Mouse (Mus musculus) v-Abl transformed pro-B cells (cell line): Measurements from ENCODE around the gene Sphk1.

Source experiments
- in situ Hi-C, 2 experiments: fragments of 400-800 bp; cut with MboI; formaldehyde crosslinking; loops; one replicate each; pipeline ENCODE4 v1.15.1; 2025; ENCODE audit not compliant: unreplicated experiment in 2 of 2

The Sphk1 gene

DNA sequence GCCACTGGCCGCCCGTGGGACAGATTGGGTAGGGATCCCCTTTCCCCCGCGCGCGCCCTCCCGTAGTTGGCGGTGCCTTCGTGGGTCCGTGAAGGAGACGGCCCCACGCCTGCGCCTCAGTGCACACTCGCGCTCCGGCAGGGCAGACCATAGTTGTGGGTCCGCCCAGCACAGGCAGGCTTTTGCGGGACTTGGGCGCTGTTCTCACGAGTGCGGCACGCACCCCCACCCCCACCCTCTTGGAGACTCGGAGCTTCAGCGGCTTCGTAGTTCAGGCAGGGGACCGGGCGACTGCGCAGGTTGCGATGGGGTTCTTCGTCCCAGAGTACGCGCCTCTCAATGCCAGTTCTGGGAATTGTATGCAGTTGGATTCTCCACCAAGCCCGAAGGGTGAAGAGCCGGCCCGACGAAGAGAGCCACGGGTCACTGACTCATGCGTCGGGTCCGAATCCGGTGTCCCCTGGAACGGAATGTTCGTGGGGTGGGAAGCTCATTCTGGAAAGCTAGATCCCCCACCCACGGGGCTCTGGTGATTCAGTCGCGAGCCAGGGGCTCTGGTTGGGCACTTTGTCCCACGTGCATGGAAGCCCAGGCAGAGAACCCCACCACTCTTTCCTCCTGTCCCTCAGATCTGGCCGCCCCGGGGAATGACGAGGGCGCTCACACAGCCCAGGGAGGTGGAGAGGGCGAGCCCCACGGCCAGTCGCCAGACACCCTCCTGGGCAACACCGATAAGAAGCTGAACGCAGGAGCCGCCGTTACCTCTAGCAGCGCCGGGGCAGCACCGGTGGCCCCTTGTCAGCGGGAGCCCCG is 2.8 kb downstream of the Sphk1 start:
- in situ Hi-C loops: no loop called here

DNA sequence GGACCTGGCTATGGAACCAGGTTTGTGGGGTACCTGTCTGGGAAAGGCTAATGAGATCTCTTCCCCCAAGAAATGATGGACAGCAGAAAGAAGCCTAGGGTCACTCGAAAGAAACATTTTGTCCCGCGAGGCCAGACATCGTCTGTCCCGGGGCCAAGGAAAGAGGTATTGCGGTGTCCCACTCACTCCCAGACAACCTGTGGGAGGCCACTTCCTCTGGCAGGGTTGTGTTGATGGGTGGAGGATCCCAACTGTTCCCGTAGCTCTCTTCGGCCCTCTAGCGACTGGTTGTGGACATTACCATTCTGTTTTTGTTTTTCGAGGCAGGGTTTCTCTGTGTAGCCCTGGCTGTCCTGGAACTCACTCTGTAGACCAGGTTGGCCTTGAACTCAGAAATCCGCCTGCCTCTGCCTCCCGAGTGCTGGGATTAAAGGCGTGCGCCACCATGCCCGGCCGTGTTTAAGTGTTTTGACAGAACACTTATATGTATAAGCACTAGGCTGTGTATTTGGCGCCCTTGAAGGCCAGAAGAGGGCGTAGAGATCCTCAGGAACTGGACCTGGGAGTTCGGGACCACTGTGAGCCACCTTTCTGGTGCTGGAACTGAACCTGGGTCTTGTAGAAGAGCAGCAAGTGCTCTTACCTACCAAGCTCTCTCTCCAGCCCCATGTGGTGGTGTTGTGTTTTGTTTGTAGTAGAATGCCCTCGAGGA is 3.6 kb downstream of the Sphk1 start:
- in situ Hi-C loops: no loop called here

GRCm38 (mm10) chr11:116536685-116537084 is 6.0 kb downstream of the Sphk1 start:
- in situ Hi-C loops: no loop called here

DNA sequence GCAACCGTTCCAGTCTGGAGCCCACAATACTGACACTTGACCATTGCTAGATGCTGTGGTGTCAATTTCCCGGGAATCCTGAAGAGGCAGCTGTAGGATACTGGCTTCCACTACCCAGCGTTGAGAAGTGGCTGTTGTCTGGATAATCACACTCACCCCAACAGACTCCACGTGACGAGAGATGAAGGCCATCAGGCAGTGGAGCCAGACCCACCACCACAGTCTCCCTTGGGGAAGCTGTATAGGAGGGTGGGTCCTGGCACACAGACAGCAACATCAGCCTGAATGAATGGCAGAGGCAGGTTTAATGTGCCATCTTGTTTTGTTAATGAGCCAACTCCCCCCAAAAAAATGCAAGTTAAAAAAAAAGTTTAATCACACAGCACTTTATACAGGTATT is 6.7 kb downstream of the Sphk1 start:
- in situ Hi-C loops: no loop called here

DNA sequence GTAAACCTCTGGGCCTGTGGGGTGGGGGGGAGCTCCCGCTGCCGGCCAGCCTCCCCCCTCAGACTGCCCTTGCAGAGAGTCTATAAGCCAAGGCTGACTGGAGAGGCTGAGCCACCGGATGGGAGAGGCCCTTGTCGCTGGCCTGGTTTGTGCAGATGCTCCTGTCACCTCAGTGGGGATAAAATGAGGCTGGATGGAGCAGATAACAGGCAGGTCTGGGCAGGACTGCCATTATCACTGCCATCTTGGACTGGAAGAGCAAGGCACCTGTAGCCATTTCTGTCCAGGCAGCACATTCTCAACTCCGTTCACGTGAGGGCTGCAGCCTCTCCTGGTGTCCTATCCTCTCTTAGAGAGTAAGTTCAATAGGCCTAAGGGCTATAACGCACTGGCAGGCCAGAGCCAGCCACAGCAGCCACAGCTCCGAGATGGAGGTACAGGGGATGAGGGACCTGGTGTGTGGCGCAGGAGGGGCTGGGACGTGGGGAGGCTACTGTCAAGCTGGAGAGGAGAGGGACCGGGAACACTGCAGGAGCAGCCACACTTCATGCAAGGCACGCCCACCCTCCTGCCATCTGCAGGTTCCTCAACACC is 7.5 kb downstream of the Sphk1 start:
- in situ Hi-C loops: no loop called here

DNA sequence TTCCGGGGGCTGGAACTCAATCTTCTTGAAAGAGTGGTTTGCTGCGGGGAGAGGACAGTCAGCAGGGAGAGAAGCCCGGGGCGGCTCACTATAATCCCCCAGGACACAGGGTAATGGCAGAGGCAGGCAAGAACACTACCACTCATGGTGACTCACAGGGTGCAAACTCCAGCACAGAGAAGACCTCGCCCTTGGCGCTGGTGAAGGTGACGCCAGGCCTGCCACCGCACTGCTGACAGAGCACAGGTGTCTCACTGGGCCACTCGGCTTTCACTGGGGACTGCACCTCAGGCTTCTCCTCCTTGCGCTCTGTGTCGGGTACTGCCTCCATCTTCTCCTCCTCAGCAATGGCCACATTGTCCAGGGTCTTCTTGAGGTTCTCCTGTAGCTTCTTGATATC is 10.5 kb downstream of the Sphk1 start:
- in situ Hi-C loops: no loop called here

DNA sequence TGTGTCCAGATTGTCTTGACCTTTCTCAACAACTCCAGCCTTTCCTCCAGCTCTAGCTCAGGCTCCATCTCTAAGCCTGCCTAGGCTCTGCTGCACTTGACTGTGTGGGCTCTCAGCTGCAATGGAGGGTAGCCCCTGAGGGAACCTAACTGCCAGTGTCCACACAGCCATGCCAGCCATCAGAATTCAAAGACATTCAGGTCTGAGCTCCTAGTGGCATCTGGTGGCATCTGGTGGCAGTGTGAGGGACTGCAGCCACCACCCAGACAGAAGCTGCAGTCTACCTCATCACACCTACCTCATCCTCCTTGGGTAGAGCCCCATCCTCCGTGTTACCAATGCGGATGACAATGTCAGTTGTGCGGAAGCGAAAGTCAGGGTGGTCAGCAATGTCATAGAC is 12.4 kb downstream of the Sphk1 start:
- in situ Hi-C loops: no loop called here

DNA sequence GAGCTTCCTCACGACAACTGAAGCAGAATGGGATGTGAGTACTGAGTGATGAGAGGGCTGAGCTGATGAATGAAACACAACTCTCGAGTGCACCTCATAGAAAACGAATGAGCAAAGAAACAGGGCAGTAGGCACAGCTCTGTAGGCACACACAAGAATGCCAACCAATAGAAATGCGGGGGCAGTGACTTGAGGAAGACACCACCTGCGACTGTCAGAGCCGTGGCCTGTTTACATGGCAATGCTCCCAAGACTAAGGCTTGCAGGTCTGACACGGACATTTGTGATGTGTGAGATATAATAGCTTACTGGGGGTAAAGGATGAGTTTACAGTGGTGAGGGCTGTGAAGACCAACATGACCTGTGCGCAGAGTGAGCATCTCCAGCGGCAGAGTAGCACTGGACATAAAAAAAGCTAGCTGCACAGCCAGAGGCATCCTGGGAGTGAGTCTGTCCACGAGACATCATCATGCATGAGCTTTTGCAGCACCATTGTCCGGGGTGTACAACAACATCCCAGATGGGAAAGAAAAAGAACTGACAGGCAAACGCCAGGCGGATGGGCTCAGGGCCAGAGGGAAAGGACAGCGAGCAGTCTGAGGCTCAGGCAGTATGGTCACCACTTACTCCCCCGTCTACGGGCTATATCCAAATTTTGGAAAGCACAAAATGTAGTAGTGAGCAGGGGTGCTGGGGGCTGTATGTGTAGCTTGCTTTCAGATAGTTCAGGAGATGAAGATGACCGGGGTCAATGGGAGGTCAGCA is 16.8 kb downstream of the Sphk1 start:
- in situ Hi-C loops: no loop called here

GRCm38 (mm10) chr11:116548780-116549179 is 18.1 kb downstream of the Sphk1 start:
- in situ Hi-C loops: no loop called here

DNA sequence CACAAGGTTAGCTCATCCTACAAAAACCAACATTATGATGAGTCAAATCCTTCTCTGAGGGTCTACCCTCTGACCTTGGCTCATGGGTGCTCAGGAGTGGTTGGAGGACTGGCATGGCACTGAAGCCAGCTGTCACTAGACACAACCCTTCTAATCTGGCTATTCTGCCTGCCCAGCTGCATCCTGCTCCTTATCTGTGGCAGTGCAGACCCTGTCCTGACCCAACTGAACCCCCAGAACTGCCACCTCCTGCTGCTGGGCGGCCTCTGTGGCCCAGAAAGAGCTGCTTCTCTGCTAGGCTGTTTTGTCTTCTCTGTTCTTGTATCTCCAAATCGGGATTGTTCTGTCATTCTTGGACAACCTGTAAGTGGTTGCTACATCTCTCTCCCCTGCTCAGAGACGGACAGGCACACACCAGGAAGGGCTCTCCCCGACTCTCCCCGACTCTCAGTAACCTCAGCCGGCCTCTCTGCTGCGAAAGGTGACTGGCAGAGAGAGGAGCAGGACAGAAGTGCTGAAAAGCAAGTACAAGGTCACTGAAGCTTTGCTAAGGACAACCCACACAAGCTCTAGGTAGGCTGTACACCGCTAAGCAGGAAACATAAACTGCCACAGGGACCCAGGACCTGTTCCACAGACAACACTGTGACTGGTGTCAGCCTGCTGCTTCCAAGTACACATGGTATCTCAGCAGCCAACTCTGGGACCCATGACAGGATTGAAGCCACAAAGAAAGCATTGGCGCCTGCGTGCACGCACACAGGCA is 18.7 kb downstream of the Sphk1 start:
- in situ Hi-C loops: loop anchor here (5.0 to 10.0 kb wide), 2 partner anchors 75 to 78 kb away; partner anchors contain the start of gene Rhbdf2 (in 2 of the 2)

DNA sequence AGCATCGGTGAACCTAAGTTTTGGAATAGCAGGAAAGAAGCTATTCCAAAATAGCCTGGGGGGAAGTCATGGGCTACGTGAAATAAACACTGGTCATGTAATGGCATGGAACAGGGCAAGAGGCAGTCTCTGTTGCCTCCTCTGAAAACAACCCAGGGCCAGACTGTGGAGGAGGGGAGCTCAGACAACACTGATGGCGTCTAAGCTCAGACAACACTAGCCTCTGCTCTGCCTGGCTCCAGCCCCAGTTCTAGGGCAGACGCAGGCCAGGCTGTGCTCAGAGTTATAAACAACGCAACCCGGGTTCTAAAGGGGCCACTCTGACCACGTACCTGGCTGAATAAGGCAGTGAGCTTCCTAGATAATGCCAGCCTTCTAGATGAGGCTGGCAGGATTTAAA is 20.0 kb downstream of the Sphk1 start:
- in situ Hi-C loops: loop anchor here (5.0 to 10.0 kb wide), 2 partner anchors 74 to 77 kb away; partner anchors contain the start of gene Rhbdf2 (in 2 of the 2)

DNA sequence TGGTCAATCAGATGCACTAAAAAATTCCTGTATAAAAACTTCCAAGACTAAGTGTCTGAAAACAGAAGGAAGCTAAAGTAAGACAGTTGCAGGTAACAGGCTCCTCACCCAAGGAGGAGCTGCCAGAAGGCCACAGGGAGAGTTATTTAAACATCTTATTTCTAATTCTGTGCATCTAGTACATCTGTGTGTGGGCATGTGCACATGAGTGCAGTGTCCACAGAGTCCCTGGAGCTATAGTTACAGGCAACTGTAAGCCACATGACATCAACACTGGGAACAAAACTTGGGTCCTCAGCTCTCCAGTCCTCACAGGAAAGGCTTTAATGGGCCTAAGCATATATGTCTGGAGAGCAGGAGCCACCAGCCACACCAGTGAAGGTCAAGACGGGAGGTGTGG is 21.5 kb downstream of the Sphk1 start:
- in situ Hi-C loops: loop anchor here (5.0 to 10.0 kb wide), 2 partner anchors 73 to 75 kb away; partner anchors contain the start of gene Rhbdf2 (in 2 of the 2)

GRCm38 (mm10) chr11:116554171-116554878 is 23.6 kb downstream of the Sphk1 start:
- in situ Hi-C loops: loop anchor here (5.0 to 10.0 kb wide), 2 partner anchors 70 to 73 kb away; partner anchors contain the start of gene Rhbdf2 (in 2 of the 2)

DNA sequence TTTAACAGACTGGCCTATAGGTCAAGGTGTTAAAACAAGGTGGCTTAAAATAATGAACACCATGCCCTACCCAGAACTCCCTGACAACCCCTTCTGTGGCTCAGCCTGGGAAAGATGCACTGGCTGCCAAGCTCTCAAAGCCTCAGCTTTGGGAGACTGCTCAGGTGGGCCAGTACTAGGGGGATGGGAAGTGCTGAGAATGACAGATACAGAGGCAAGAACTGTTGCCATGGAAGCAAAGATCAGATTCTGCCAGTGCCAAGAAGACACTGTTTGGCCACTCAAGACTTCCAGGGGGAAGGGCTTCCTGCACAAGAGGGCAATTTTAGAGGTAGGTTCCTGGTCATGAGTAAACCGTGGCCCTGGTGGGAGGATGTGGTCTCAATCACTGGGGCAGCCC is 24.8 kb downstream of the Sphk1 start:
- in situ Hi-C loops: loop anchor here (5.0 to 10.0 kb wide), 2 partner anchors 37 to 69 kb away; partner anchors contain the start of gene Rhbdf2 (in 1 of the 2)

GRCm38 (mm10) chr11:116556308-116556707 is 25.6 kb downstream of the Sphk1 start:
- in situ Hi-C loops: loop anchor here (5.0 to 10.0 kb wide), 2 partner anchors 36 to 68 kb away; partner anchors contain the start of gene Rhbdf2 (in 1 of the 2)

- in situ Hi-C loops: no loop called here
Measured at GRCm38 (mm10) chr11:116565283-116566041, 34.7 kb downstream of the Sphk1 start.

GRCm38 (mm10) chr11:116567531-116567930 is 36.8 kb downstream of the Sphk1 start:
- in situ Hi-C loops: no loop called here

GRCm38 (mm10) chr11:116570821-116571220 is 40.1 kb downstream of the Sphk1 start:
- in situ Hi-C loops: no loop called here
